Mouse (Mus musculus) cerebellum, adult 18-20 months (tissue): Measurements from ENCODE around the gene Tcfl5.

Experiments
- DNase-seq, 2 experiments: peaks; one replicate each; pipeline ENCODE4 v3.0.0; 2021

Tcfl5 gene

DNA sequence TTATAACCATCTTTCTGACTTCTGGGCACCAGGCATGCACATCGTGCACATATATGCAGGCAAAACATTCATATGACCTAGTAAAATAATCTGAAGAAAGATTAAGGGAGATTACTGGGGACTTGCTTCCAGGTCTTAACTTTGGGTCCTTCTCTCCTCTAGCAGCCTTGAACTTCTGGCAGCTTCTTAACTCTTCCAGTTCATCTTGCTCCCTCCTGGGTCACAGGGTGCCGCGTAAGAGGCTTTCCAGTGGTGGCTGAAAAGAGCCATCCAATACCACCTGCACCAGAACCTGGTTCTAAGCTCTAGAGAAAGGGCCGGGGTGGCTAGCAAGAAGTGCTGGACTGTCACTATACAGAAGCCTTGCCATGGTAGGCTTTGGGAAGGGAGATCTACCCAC is 45.0 kb downstream of the Tcfl5 start, which contains the start of gene Col9a3:
Col9a3 (plus strand) TSS at position 301 of the 400 bp plus-strand sequence.
- no peak for DNase-seq

- DNase-seq, result peak; percentile 74 to 82
Measured at GRCm38 (mm10) chr2:180589123-180589831, 53.2 kb downstream of the Tcfl5 start, which contains the start of gene Ogfr. Gene Ogfr, plus strand, starts transcription at chr2:180589245.

DNA sequence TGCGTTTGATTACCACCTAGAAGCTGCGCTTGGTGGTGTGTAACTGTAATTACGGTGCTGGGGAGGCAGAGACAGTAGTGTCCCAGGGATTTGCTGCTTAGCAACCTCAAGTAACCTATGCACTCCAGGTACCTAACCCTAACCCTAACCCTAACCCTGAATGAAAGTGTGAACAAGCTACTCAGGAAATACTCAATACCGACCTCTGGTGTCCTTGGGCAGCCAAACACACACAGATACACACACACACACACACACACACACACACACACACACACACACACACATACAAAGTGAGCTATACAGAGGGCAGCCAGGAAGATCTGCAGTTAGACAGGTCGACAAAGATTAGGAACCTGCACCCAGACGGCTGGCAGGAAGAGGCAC is 53.8 kb downstream of the Tcfl5 start:
- no peak for DNase-seq

DNA sequence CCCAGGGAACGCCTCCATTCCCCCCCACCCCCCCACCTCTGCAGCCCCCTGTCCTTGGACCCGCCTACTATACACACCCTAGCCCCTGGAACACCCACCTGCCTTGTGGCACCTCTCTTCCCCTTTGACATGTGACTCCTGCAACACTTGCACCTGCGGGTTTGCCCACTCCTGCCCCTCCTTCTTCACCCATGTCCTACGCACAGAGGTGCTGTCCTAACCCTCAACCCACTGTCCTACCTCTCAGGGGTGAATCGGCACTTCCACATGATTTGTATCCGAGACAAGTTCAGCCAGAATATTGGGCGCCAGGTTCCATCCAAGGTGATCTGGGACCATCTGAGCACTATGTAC is 59.4 kb downstream of the Tcfl5 start:
- peak in 1 of 2 experiments; percentile 28 for DNase-seq

DNA sequence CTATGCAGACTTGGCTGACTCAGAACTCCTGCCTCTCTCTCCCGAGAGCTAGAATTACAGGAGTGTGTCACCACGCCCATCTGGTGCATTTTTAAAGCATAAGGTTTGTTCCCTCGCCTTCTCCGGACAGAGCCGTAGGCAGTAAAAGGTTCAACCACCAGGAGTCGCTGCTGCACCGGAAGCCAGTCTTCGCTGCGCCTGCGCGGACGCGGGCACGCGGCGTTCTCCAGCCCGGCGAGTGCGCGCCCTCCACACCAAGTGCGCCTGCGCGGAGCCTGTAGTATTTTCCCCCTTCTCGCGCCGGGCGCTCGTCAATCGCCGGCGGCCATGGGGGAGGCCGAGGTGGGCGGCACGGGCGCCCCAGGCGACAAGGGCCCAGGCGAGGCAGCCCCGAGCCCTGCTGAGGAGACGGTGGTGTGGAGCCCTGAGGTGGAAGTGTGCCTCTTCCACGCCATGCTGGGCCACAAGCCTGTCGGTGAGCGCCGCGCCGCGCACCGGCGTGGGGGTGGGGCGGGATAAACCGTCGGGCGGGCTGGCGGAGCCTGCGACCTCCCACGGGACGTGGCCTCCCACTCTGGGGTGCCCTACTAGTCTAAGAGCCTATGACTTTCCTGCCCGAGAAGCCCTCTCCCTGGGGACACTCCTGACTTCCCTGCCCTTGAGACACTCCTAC is 59.9 kb downstream of the Tcfl5 start:
- DNase-seq, result peak; percentile 96 to 100

- no peak for DNase-seq
Measured at GRCm38 (mm10) chr2:180581002-180581401, 61.5 kb downstream of the Tcfl5 start, which contains the start of gene Mrgbp. Gene Mrgbp, plus strand, starts transcription at chr2:180581304.

- peak; percentile 66 to 72 for DNase-seq
Measured at GRCm38 (mm10) chr2:180578686-180579085, 63.8 kb downstream of the Tcfl5 start.

DNA sequence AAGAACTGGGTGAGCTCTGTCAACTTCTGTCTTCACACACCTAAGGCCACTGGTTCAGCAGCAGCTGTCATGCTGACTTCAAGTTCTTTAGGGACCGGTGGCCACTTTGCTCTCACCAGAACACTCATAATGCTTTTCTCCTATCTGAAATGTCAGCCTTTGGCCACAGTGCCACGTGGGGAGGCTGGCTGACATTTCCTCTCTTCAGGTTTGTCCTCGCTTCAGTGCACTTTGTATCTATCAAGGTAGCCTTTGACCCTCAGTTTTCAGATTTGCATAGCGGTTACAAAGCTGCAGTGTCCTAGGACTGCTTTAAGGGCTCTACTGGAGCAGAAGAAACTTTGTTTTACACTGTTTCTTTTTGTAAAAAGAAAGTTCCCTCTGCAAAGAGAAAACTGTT is 66.0 kb downstream of the Tcfl5 start:
- DNase-seq, result no peak
